Mouse (Mus musculus): ENCODE measurements around the gene Sept12.

The Sept12 gene
- long read RNA-seq, experiment 1, result 0 reads
- long read RNA-seq, experiment 2, result 0 reads

DNA sequence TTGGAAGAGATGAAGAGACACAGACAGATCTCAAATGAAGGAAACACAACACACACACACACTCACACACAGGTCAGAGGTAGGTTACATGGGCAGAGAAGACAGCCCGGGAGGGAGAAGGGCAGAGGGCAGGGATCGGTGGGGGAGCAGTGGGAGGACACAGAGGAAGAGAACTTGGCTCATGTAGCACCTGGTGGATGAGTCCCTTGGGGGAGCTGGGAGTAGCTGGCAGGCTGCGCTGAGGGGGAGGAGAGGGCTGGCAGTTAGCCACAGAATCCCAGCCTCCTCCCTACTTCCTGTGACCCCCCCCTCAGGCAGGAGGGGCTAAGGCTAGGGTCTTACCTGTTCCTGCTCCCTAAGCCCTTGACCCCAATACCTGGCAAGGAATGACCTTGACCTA, at the start of gene Sept12:
Gene Sept12 (minus strand): TSS at position 300 of the 400 bp plus-strand sequence.
- intact Hi-C loops (cut with DNase I), result no loop called here

DNA sequence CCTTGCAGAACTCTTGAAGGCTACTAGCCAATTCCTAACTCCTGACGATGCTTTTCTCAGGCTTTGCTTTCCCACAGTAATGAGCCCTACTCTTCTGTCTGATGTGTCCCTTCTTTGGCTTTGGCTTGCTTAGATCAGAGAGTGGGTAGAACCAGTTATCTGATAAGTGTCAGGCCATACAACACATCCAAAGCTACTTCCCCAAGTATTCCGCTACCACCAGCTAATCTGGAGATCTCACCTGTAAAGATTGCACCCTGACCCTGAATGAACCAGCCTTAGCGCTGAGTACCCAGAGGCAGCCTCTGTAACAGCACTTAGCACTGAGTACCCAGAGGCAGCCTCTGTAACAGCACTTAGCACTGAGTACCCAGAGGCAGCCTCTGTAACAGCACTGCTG, 47.7 kb upstream of the Sept12 start:
- intact Hi-C loops (cut with DNase I), result no loop called here

DNA sequence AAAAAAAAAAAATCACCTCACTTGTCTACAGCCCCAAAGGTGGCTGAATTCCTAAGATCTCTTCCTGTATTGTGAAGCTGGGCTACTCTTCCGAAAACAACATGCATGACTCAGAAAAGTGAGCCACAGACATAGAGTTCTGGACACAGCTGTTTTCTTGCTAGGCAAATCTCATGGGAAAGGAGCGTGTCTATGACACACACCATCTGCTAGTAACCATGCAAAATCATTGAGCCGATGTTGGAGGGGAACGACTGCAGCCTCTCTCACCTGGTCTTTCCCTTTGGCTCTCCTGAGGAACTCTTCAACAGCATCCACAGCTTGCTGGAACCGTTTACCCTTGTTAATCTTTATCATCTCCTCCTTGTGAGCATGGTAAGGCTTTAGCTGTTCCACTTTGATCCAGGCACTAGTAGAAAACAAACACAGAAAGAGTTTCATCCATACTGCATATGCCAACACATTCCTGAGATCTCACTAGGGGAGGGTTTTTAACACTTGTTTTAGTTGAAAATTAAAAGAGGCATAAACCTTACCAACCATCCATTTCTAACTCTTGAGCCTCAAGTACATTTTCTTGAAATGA, 39.1 kb upstream of the Sept12 start:
- intact Hi-C loops (cut with DNase I), result no loop called here

DNA sequence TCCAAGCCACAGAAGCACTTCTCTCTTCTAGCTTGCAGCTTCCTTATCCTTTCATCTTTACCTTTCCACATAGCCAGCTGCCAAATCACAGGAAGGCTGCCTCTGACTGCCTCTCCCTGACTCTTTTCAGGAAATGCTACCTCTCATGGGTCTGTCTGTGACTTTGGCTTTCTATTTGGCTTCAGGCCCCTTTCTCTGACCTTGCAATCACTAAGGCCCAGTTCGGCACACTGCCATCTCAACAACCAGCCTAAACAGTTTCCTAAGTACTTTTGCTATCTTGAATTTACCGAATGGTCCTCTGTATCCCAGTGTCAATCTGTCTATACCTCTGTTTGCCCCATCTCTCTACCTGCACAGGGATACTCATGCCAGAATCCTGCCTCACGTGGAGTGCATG, 37.9 kb upstream of the Sept12 start:
- intact Hi-C loops (cut with DNase I), result no loop called here

DNA sequence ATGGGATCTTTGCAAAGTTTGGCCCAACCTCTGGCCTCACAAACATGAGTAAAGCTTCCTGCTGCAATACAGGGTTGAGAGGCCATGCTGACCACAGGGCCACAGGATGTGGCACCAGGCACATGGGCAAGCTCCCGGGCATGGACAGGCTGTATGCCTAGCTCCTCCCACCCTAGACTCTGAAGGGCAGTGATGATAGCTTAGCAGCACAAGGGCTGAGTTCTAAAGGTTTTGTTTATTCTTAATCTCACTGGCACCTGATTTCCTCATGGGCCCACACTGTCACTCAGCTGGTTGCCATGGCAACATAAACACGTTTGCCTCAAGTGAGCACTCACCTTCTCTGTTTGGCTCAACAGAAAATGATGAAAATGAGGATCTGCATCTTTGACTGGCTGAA, 32.2 kb upstream of the Sept12 start:
- intact Hi-C loops (cut with DNase I), result no loop called here

DNA sequence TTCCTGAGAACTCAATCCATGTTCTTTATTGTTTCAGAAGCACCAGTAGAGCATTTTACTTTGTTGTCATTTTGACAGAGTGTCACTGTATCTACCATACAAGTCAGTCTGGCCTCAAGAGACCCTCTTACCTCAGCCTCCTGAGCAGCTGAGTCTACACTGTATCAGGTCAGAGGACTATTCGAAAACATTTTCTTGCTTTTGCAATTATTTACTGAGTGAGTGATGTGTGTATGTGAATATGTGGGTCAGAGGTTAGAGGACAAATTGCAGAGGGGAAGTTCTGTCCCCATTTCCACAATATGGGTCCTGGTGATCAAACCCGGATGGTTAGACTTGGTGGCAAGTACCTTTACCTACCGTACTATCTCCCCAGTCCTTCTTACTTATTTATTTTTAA, 26.4 kb upstream of the Sept12 start:
- intact Hi-C loops (cut with DNase I), result no loop called here

DNA sequence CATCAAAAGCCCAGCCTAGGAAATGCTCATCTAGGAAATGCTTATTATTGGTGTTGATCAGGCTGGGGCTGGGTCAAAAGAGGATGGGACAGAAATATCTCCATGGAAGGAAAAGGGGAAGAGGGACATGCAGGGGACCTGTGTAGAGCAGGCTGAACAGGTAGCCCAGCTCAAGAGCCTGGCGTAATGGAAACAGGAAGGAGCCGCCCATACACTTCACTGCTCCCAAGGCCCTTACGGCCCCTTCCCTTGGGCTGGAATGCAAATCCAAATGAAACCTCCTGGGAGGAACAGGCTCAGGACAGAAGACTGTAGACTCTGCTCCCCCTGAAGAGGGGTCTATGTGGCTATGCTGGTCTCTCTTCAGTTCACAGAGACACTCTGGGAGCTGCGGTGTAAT, 16.9 kb upstream of the Sept12 start:
- intact Hi-C loops (cut with DNase I), result no loop called here

DNA sequence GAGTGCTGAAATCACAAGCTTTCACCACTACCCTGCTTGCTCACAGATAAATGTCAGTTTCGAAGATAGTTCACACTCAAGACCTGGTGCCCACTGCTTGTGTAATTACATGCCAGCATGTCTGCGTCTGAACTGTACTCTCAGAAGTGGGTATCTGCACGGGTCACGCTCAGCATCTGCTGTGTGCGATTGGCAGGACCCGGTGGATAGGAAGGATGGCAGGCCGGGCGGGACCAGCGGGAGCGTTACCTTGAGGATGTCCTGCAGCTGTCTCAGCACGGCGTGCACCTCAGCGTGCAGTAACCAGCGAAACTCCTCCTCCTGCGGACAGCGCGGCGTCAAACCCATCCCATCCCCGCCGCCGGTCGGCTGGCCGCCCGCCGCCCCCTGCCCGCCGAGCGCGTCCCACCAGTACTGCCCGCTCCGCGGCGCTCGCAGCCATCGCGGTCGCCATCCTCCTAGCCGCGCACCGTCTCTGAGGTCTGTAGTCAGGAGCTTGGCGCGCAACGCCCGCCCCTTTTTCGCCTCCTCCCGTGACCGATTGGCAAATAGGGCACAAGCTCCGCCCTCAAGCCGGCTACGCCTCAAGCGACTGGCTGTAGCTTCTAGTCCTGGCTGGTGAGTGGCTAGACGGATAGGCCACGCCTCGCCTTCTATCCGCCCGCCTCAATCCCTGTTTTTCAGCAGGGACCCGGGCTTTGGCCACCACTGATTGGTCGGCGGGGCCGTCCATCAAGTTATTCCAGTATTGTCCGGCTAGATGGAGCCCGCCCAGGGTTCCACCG, 15.6 kb upstream of the Sept12 start, which contains the start of gene Rogdi:
Gene Rogdi (minus strand): TSS at position 500 of the 785 bp plus-strand sequence.
- intact Hi-C loops (cut with DNase I), result no loop called here

DNA sequence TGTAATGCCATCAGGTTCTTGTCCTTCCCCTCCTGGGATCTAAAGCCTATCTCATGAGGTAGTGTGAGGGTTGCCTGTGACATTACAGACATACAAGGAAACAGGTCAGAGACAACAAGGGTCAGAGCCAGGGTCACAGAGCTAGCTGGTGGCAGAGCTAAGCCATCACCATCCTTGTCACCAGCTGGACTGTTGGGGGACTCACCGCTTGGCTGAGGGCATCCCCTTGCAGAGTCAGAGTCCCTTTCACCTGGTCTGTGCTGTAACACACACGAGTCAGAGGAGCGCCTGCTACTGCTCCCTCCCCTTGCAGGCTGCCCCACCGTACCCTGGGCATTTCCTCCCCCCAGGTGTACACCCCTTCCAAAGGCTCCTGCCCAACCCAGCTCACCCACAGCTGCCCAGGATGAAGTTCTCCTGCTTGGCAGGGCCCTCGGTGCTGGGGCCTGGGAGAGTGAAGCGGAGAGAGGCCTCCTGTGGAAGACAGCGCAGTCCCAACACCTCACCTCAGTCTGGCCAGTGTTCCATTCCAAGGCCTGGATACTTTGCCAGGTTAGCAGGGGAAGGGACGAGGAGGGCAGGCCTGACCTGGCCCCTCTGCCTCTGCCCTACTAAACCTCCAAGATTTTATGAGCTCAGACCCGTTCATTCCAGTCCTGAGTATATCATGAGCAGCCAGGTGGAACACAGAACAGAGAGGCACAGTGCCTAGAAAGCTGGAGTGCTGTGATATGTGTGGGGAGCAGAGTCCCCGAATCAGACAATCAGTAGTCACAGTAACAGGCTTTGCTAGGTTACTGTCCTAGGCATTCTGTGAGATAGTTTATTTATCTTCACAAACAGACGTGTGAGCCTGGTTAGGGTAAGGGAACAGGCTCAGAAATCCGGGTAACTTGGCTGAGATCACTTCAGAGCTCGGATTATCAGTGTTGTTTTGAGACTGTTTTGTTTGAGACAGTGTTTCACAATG, 14.7 kb upstream of the Sept12 start:
- intact Hi-C loops (cut with DNase I), result no loop called here

DNA sequence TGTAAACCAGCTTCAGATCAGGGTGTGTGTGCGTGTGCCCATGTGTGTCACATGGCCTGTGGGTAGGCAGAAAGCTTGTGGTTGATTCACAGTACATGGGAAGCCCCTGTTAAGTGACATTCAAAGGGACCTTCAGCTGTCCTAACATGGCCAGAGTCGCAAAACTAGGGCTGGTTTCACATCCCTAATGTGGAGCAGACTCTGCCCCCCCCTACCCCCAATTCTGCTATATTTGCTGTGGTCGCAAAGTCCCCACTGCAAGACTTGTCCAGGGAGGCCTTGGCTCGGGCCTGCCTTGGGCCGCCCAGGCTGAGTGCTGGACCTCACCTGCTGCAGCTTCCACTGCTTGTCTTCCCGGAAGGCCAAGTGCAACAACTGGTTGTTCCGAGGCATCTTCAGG, 13.6 kb upstream of the Sept12 start:
- intact Hi-C loops (cut with DNase I), result no loop called here

DNA sequence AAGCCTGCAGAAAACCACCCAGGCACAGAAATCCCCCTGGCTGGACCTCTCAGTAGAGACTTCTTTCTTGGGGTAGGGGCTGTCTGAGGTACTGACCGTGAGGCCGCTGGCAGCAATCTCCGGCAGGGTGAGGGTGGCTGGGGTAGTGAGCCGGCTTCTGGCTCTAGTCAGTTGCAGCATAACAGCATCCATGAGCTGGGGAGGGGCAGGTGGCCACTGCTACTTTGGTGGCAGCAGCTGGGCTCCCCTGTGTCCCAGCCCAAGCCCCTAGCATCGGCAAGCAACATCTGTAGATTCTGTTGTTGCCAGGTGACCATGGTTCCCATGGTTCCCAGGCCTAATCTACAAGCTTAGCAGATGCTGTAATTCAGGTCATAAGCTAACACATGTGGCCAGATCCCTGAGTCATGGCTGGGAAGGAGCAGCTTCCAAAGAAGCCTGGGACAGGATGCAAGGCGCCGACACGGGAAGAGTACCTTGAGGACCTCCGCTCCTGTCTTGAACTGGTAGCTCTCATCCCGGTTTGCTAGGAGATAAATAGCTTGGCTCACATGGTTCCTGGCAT, 12.8 kb upstream of the Sept12 start:
- intact Hi-C loops (cut with DNase I), result no loop called here

DNA sequence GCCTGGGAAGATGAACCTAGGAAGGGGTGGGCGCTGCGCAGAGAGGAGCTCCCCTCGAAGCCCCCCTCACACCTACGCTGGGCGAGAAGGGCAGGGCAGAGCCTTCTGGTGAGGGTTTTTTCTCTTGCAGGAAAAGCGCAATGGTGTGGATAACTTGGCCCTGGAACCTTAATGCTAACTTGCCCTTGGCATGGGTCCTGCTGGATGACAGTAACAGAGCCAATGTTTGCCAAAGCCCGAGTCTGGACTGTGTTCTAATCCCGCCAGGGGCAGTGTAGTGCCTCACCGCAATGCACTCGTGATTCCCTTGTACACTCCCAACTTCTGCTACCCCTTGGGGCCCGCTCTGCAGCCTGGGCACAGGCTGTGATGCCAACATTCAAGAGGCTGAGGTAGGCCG, 10.4 kb upstream of the Sept12 start:
- intact Hi-C loops (cut with DNase I), result no loop called here

DNA sequence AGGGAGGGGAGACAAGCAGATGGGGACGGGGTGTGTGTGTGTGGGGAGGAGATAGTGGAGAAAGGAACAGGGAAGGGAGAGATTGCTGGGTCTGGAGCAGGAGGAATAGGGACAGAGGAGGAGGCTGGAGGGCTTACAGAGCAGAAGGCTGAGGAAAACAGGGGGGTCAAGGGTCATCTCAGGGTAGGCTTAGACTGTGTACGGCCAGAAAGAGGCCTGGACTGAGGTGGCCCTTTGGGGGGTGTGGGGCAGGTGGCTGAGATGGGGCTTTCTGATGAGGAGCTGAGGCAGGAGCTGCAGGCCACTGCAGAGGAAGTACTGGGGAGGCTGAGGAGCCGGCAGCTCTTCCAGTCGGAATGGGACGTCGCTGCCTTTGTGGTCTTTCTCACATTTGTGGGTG, 9.8 kb upstream of the Sept12 start:
- intact Hi-C loops (cut with DNase I), result no loop called here

DNA sequence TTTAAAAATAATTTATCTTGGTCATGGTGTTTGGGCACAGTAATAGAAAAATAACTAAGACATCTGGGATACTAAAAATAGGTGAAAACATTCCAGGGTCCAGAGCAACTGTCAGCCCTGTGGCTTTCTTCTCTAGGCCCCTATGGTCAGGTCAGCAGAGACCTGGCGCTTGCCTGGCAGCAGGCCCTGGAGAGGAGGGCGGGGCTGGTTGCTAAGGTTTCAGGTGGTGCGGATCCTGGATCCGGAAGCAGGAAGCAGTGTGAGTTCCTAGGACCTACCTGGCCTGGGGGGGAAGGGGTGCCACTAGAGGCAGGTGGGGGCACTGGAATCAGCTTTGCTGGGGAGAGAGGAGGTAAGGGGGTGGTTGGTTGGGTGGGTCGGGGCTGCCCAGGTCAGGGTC, 9.4 kb upstream of the Sept12 start, which contains the start of gene Smim22:
Gene Smim22 (plus strand): TSS at position 222 of the 400 bp plus-strand sequence.
- intact Hi-C loops (cut with DNase I), result no loop called here

DNA sequence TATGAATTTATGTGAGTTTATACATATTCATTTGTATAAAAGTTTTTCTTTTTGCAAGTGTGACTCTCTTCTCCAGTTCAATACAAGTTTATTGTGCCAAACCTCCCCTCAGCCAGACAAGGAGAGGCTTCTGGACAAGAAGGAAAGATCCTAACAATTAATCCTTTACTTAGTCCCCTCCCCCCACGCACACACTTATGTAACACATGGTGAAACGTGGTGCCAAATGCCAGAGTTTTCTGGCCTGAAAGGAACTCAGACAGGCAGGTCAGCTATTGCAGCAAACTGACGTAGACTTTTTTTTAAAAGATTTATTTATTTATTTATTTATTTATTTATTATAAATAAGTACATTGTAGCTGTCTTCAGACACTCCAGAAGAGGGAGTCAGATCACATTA, 3.0 kb upstream of the Sept12 start:
- intact Hi-C loops (cut with DNase I), result no loop called here

DNA sequence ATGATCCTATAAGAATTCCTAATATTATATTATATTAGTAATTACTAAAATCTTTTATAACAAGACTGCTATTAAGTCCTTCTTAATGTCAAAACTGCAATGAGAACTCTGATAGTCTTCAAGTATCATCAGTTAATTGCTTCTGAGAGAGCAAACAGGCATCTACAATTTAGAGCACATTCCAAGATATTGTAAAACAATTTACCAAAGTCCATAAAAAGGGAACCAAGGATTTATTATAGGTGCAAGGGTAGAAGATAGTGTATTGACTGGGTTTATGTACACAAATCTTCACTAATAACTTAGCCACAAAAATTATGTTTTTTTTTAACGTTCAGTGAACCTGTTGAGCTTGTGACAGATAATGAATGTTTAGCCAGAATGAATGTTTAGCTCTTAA, 1.3 kb upstream of the Sept12 start:
- intact Hi-C loops (cut with DNase I), result no loop called here

DNA sequence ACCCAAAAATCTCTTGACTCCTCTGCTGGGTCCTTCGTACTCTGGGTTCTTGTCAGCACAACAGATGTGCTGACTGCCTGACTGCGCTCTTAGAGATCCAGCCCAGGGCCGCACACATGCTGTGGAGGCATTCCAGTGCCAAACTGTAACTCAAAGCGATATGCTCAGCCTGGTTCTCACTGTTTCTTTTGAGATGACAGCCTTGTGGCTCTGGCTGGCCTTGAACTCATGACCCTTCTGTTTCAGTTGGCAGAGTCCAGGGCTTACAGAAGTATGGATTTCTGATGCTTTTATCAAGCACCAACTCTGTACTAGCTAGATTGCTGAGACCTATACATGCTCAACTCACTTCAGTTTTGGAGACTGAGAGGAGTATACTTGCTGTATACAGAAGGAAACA, 4.4 kb downstream of the Sept12 start:
- intact Hi-C loops (cut with DNase I), result no loop called here

DNA sequence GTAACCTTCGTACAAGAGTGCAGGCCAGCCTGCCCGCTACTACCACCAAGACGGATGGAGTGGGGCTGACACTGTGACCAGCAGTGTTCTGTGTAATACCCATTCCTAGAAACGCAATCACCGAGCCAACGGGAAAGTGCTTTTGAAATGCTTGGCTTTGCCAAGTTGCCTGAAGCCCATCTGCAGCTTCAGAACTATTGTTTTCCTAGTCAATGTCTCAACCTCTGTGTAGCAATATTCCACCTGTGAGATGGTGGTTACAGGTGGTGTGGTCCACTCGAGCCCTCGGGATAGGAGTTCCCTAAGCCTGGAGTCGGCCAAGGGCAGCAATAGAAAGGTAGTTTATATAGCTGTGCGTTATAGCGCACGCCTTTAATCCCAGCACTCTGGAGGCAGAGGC, 12.9 kb downstream of the Sept12 start:
- intact Hi-C loops (cut with DNase I), result no loop called here

DNA sequence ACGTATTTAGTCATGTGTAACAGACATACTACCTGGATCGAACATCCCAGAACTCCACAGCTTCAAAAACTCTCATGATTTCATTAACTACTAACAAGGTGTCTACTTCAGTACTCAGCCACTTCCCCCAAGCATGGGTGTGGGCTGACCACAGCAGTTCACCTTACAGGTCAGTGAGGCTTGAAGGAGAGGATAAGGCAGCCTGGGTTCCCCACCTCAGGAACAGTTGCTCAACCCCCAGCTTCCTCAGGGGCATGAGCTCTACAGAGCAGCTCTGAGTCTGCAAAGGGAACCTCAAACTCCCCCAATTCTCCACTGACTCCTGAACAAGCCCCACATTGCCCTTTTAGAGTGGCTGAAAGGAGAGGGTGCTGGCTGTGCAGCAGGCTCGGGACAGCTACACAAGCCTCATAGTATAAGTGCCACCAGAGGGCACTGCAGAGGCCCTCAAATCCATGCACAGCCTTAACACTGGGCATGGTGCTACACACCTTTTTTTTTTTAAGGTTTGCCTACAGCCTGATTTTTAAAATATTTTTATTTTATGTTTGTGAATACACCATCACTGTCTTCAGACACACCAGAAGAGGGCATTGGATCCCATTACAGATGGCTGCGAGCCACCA, 17.8 kb downstream of the Sept12 start:
- intact Hi-C loops (cut with DNase I), result loop anchor here (2.0 kb wide), 1 partner anchor 165 kb away; no protein-coding TSS in a partner anchor

DNA sequence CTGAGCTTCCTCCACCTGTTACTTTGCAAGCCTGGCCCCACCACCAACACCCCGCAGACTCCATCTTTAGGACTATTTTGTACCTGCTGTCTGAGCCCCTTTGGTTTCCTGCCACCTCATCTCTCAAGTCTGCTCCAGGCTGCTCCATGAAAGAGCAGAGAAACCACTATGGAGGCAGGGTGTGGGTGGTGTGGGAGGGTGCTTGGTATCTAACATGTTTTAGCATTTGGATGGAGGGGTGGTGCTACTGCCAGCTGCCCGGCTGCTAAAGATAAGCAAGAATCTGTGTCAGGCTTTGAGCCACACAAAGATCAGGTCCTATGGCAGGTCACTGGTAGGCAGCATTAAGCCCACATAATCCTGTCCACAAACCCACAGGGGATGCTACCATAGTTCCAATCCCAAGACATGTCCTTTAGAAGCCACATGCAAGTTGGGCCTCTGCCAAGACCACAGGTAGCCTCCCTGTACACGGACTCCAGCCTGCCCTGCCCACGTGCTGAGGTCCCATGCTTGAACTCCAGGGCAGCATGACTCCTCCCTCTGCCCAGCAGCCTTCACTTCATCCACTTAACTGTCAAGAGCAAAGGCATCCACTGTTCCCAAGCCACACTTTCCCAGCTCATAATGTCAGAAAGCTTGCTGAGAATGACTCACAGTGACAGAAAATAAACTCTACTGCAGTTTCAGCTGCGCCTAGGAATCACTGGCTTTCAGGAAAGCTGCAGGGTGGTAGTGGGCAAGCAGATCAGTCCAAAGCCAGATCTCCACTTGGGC, 19.2 kb downstream of the Sept12 start:
- intact Hi-C loops (cut with DNase I), result no loop called here

Measured in adrenal gland (tissue).